Mouse (Mus musculus) forebrain, embryonic 12.5 days (tissue): ENCODE measurements around the gene Stxbp3. TPM values are rescaled to one million over a fixed set of nuclear protein-coding genes. Genes with fewer than 3 reads are reported as not detected.
A peak's percentile ranks its signal among the peaks of the same experiment; 100 is the strongest.
"Not testable (repeated sequence)": the region's sequence is repeated elsewhere in the genome, so short reads cannot be mapped to it uniquely, and the experiment has no call there.

Source experiments
- ATAC-seq: fragments of 200-750 bp; cut with Nextera tagmentation; 2 replicates; pipeline ENCODE4 v1.8.0; 2017; ENCODE audit warnings: moderate TSS enrichment; ENCODE audit not compliant: low FRiP score
- H3K27ac ChIP-seq: fragments of 300-500 bp; sonication (generic); 2 replicates; pipeline ENCODE4 v1.5.1; 2016; ENCODE audit warnings: mild to moderate bottlenecking
- H3K27me3 ChIP-seq: fragments of 300-500 bp; sonication (generic); 2 replicates; pipeline ENCODE4 v1.6.1; 2016; ENCODE audit warnings: mild to moderate bottlenecking
- H3K36me3 ChIP-seq: fragments of 300-500 bp; sonication (generic); replicated peaks from 2 replicates; pipeline ENCODE4 v1.6.1; 2016; ENCODE audit warnings: mild to moderate bottlenecking
- H3K4me1 ChIP-seq: fragments of 300-500 bp; sonication (generic); 2 replicates; pipeline ENCODE4 v1.6.1; 2016
- H3K4me2 ChIP-seq: fragments of 300-500 bp; sonication (generic); 2 replicates; pipeline ENCODE4 v1.6.1; 2016; ENCODE audit warnings: mild to moderate bottlenecking, moderate library complexity
- H3K4me3 ChIP-seq: fragments of 300-500 bp; sonication (generic); replicated peaks from 2 replicates; pipeline ENCODE4 v1.5.1; 2016; ENCODE audit warnings: mild to moderate bottlenecking
- H3K9ac ChIP-seq: fragments of 300-500 bp; sonication (generic); 2 replicates; pipeline ENCODE4 v1.6.1; 2016; ENCODE audit warnings: mild to moderate bottlenecking
- H3K9me3 ChIP-seq: fragments of 300-500 bp; sonication (generic); 2 replicates; pipeline ENCODE4 v1.6.1; 2016
- WGBS: fragments of 180-500 bp; shearing (Covaris S2); methylation state at CpG from one replicate; pipeline ENCODE4 v1.1.7; 2016; 5-methylcytosine and 5-hydroxymethylcytosine counted together
- polyA plus RNA-seq: library from polyadenylated mRNA; unstranded; fragments of >200 nt; fragmentation: Nextera tagmentation; extraction: Ambion mirVana; gene quantifications from 2 replicates; pipeline ENCODE4 v1.2.1, GENCODE M21; 2016

The Stxbp3 gene
- 21.3 and 23.1 TPM in 2 replicates for polyA plus RNA-seq

DNA sequence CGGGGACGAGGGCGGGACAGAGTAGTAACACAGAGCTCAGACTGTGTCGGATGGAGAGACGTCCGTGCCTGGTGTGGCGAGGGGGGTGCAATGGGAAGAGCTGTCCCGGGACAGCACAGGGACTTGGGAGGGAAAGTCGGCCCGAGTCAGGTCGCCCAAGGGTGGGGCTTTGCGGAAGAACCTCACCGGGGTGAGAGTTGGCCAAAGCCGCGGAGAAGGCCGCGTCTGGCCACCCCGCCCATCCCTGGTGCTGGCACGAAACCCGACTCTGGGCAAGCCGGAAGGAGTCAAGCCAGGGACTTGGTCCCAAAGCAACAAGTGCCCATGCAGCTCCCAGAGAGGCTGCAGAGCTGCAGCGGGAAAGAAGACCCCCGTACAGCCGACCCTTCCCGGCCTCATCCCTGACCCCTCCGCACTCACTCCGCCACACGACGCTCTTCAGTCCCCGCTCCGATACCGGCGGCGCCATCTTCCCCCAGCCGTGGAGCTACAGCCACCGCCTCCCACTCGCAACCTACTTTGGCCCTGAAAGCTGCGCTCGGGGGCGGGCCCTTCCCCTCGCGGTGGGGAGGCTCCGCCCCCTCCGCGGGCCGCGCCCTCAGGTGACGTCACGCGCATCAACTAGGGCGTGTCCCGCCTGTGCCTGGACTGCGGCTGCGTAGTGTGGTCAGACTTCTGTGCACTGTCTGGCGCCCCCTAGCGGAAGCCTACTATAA, at the start of gene Stxbp3:
TSS of gene Stxbp3 (minus strand) at position 527 of the 716 bp plus-strand sequence.
- H3K9ac ChIP-seq, result peak within 1 kb of the TSS; percentile 69
- peak within 1 kb of the TSS; percentile 50; the same call in 1 of the 2 replicates for H3K27ac ChIP-seq
- H3K27me3 ChIP-seq, result no peaks in the 10 kb centered on the region
- under 1% methylated on average over 56 of the region's 56 CpGs for WGBS
- peak within 1 kb of the TSS; percentile 52 for H3K4me2 ChIP-seq
- H3K36me3 ChIP-seq, result no peaks in the 10 kb centered on the region; the same call in 1 of the 2 replicates
- H3K4me1 ChIP-seq, result peaks cover 10% of the 10 kb centered on the region
- peak within 1 kb of the TSS; percentile 76 for H3K4me3 ChIP-seq
- no peaks in the 10 kb centered on the region for H3K9me3 ChIP-seq
- ATAC-seq, result peak; percentile 96

- no peak within 1 kb of the TSS for H3K27ac ChIP-seq
- H3K4me2 ChIP-seq, result no peak within 1 kb of the TSS
- 87% methylated on average over 1 of the region's 1 CpGs for WGBS
- no peaks in the 10 kb centered on the region for H3K9me3 ChIP-seq
- no peak within 1 kb of the TSS for H3K9ac ChIP-seq
- no peak within 1 kb of the TSS for H3K4me3 ChIP-seq
- no peaks in the 10 kb centered on the region for H3K27me3 ChIP-seq
- ATAC-seq, result no peak
- no peaks in the 10 kb centered on the region for H3K36me3 ChIP-seq
- peaks cover 14% of the 10 kb centered on the region for H3K4me1 ChIP-seq
Observed at GRCm38 (mm10) chr3:108889908-108890307, 49.6 kb upstream of the Stxbp3 start, which contains the start of gene Fndc7. Gene Fndc7, minus strand, starts transcription at chr3:108890008.

DNA sequence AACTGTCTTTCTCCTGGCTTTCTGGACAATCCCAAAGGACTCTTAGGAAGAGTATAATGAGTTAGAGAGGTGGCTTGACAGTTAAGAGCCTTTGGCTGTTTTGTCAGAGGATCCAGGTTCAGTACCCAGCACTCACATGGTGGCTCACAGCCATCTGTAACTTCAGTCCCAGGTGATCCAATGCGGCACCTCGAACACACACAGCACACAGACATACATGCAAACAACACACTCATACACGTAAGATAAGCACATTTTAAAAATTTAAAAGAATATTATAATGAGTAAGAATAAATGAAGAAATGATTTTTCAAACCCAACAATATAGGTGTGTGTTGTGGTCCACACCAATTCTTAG, 47.3 kb upstream of the Stxbp3 start:
- H3K4me1 ChIP-seq, result peaks cover 14% of the 10 kb centered on the region
- 96% methylated on average over 3 of the region's 3 CpGs for WGBS
- no peak overlapping the region for H3K27ac ChIP-seq
- no peaks in the 10 kb centered on the region for H3K36me3 ChIP-seq
- H3K9ac ChIP-seq, result no peak overlapping the region
- no peaks in the 10 kb centered on the region for H3K9me3 ChIP-seq
- H3K4me2 ChIP-seq, result no peak overlapping the region
- no peak overlapping the region for H3K4me3 ChIP-seq
- H3K27me3 ChIP-seq, result no peaks in the 10 kb centered on the region
- no peak for ATAC-seq

- no peak overlapping the region for H3K4me2 ChIP-seq
- H3K27me3 ChIP-seq, result no peaks in the 10 kb centered on the region
- H3K9me3 ChIP-seq, result no peaks in the 10 kb centered on the region
- H3K4me1 ChIP-seq, result peaks cover 14% of the 10 kb centered on the region
- no peak overlapping the region for H3K9ac ChIP-seq
- no peak overlapping the region for H3K4me3 ChIP-seq
- no peaks in the 10 kb centered on the region for H3K36me3 ChIP-seq
- ATAC-seq, result no peak
- WGBS, result 65% methylated on average over 12 of the region's 12 CpGs
- no peak overlapping the region for H3K27ac ChIP-seq
Observed at GRCm38 (mm10) chr3:108886934-108887617, 46.8 kb upstream of the Stxbp3 start.

GRCm38 (mm10) chr3:108885686-108886530, 45.6 kb upstream of the Stxbp3 start:
- ATAC-seq, result no peak
- WGBS, result 55% methylated on average over 9 of the region's 9 CpGs
- Histone ChIP-seq H3K27ac (no peak overlapping the region), H3K4me1 (peaks cover 14% of the 10 kb centered on the region), H3K9ac (no peak overlapping the region), H3K36me3 (no peaks in the 10 kb centered on the region), H3K4me2 (no peak overlapping the region), H3K4me3 (no peak overlapping the region), H3K9me3 (no peaks in the 10 kb centered on the region), H3K27me3 (no peaks in the 10 kb centered on the region)

- no peak overlapping the region for H3K4me2 ChIP-seq
- no peak overlapping the region for H3K4me3 ChIP-seq
- no peak overlapping the region for H3K27ac ChIP-seq
- H3K36me3 ChIP-seq, result no peaks in the 10 kb centered on the region
- H3K27me3 ChIP-seq, result no peaks in the 10 kb centered on the region
- H3K9ac ChIP-seq, result no peak overlapping the region
- 54% methylated on average over 8 of the region's 8 CpGs for WGBS
- peaks cover 14% of the 10 kb centered on the region for H3K4me1 ChIP-seq
- no peak for ATAC-seq
- H3K9me3 ChIP-seq, result no peaks in the 10 kb centered on the region
Observed at GRCm38 (mm10) chr3:108884706-108885289, 44.5 kb upstream of the Stxbp3 start.

GRCm38 (mm10) chr3:108883067-108883466, 42.7 kb upstream of the Stxbp3 start:
- ATAC-seq, result no peak
- Histone ChIP-seq H3K4me1 (peaks cover 21% of the 10 kb centered on the region), H3K36me3 (no peaks in the 10 kb centered on the region), H3K4me3 (no peak overlapping the region), H3K27ac (no peak overlapping the region), H3K9ac (no peak overlapping the region), H3K27me3 (no peaks in the 10 kb centered on the region), H3K9me3 (no peaks in the 10 kb centered on the region), H3K4me2 (no peak overlapping the region)
- 97% methylated on average over 2 of the region's 2 CpGs for WGBS

- H3K27me3 ChIP-seq, H3K9me3 ChIP-seq, H3K4me2 ChIP-seq, H3K4me3 ChIP-seq, H3K36me3 ChIP-seq, H3K9ac ChIP-seq, ATAC-seq, H3K27ac ChIP-seq: not testable (repeated sequence)
- H3K4me1 ChIP-seq, result peaks cover 15% of the 10 kb centered on the region
- WGBS, result 25% methylated on average over 4 of the region's 4 CpGs
Observed at GRCm38 (mm10) chr3:108881873-108882272, 41.5 kb upstream of the Stxbp3 start.

DNA sequence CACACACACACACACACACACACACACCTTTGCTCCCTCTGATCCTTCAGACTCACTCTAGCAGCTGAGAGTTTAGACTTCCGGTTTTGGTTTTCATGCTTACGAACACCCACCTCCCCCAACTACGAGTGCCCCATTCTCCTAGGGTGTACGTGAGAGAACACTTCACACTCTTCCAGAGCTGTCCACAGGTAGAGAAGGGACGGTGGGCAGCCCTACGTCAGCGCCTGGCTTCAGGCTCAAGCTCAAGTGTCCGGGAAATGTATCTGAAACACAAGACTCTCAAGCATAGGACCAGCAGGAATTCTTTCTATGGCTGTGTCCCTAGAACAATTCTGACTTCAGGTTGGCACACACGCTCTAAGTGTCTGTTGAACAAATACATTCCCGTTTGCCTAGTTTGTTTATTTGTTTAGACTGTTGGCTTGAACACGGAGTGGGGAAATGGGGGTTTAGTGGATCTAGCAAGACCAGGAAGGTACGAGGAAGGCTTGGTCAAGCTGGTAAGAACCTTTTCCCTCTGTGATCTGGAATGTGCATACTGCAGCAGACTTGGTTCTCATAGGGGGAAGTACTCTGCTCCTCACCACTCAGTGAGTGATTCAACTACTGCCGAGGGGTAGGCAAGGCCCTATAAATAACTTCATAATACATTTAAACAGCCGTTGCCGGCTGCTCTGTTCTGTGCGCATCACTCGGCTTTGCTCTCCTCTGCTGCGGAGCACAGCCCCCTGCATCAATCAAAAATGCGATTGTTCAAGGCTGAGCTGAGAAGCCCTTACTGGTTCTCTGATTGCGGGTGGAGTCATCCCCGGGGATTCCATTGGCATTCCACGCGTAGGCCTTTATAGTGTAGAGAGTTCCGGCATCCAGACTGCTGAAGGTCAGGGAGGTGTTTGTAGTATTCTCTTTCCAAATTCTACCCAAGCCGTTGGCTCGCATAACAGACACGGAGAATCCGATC, 40.5 kb upstream of the Stxbp3 start:
- no peaks in the 10 kb centered on the region for H3K36me3 ChIP-seq
- ATAC-seq, result no peak
- no peak overlapping the region for H3K4me2 ChIP-seq
- H3K4me3 ChIP-seq, result no peak overlapping the region
- no peaks in the 10 kb centered on the region for H3K27me3 ChIP-seq
- no peaks in the 10 kb centered on the region for H3K9me3 ChIP-seq
- H3K27ac ChIP-seq, result no peak overlapping the region
- 82% methylated on average over 28 of the region's 28 CpGs for WGBS
- peaks cover 9% of the 10 kb centered on the region for H3K4me1 ChIP-seq
- no peak overlapping the region for H3K9ac ChIP-seq

DNA sequence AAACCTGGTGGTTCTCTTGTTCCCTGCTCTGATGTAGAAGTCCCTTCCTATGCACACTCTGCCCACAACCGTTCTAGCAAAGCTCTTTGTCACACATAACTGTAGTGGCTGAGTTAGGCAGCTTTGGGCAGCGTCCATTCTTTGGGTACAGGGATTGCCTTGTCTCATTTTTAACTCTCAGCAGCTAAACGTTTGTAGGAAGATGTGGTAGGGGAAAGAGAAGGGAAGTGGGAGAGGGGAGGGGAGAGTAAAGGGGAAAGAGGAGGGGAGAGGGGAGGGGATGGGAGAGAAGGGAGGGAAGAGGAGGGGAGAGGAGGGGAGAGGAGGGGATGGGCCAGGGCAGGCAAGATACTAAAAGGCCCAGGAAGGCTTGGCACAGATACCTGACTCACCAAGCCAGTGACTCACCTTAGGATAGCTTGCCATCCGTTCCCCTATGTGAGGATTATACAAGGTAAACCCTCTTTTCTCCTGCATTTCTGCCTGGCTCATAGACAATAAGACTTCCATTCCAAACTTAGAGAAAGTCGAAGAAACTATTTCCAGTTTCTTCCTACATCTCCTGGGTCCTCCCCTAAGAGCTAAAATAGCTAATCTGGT, 39.6 kb upstream of the Stxbp3 start:
- no peak for ATAC-seq
- 65% methylated on average over 5 of the region's 5 CpGs for WGBS
- Histone ChIP-seq H3K4me1 (peaks cover 7% of the 10 kb centered on the region), H3K9me3 (no peaks in the 10 kb centered on the region), H3K4me3 (no peak overlapping the region), H3K27ac (no peak overlapping the region), H3K36me3 (no peaks in the 10 kb centered on the region), H3K9ac (no peak overlapping the region), H3K4me2 (no peak overlapping the region), H3K27me3 (no peaks in the 10 kb centered on the region)

GRCm38 (mm10) chr3:108879129-108879528, 38.8 kb upstream of the Stxbp3 start:
- H3K4me1 ChIP-seq, result peaks cover 7% of the 10 kb centered on the region; the same call in 1 of the 2 replicates
- H3K27ac ChIP-seq, result no peak overlapping the region
- ATAC-seq, result no peak
- no peaks in the 10 kb centered on the region for H3K27me3 ChIP-seq
- H3K9me3 ChIP-seq, result no peaks in the 10 kb centered on the region
- no peak overlapping the region for H3K4me2 ChIP-seq
- H3K36me3 ChIP-seq, result no peaks in the 10 kb centered on the region
- WGBS, result 72% methylated on average over 2 of the region's 2 CpGs
- H3K9ac ChIP-seq, result no peak overlapping the region
- H3K4me3 ChIP-seq, result no peak overlapping the region
